Mouse (Mus musculus) brain, adult 10 weeks (tissue): ENCODE measurements around the gene P2rx2. TPM values are rescaled to one million over a fixed set of nuclear protein-coding genes. Genes with fewer than 3 reads are reported as not detected.

Experiments
- polyA plus RNA-seq: library from polyadenylated mRNA; stranded (reverse); fragments of 350-450 nt; fragmentation: Illumina TruSeq; extraction: RNeasy Lipid Tissue Mini Kit (QIAGEN cat#74804); gene quantifications from one replicate; pipeline ENCODE4 v1.2.3, GENCODE M21; 2015; ENCODE audit warnings: low read depth, low replicate concordance

Gene P2rx2
- 0.25 TPM for polyA plus RNA-seq

GRCm38 (mm10) chr5:110342648-110343284 lies at the start of gene P2rx2:
TSS of gene P2rx2 (minus strand) at chr5:110343212.

GRCm38 (mm10) chr5:110344524-110344923 lies 1.5 kb upstream of the P2rx2 start, which contains the start of gene Lrcol1:
TSS of gene Lrcol1 (plus strand) at chr5:110344730.

Other genes with a start within 250 kb of the P2rx2 start
- gene Gm35315, start 248.8 kb downstream of the P2rx2 start, polyA plus RNA-seq: 0.45 TPM
- gene Plcxd1, start 243.2 kb downstream of the P2rx2 start, polyA plus RNA-seq: 15.2 TPM
- 54.8 TPM for gene Gtpbp6, start 235.0 kb downstream of the P2rx2 start, polyA plus RNA-seq
- gene Zfp605, start 233.1 kb downstream of the P2rx2 start, polyA plus RNA-seq: 12.0 TPM
- gene Chfr, start 207.4 kb downstream of the P2rx2 start, polyA plus RNA-seq: 38.1 TPM
- 21.9 TPM for gene Golga3, start 166.5 kb downstream of the P2rx2 start, polyA plus RNA-seq
- gene Ankle2, start 112.2 kb downstream of the P2rx2 start, polyA plus RNA-seq: 21.4 TPM
- gene Pgam5, start 73.3 kb downstream of the P2rx2 start, polyA plus RNA-seq: 71.7 TPM
- 11.1 TPM for gene Pxmp2, start 57.0 kb downstream of the P2rx2 start, polyA plus RNA-seq
- 0.88 TPM for gene Pole, start 56.9 kb downstream of the P2rx2 start, polyA plus RNA-seq
- gene Lrcol1, start 1.5 kb upstream of the P2rx2 start, polyA plus RNA-seq: not detected
- 38.1 TPM for gene Fbrsl1, start 105.3 kb upstream of the P2rx2 start, polyA plus RNA-seq
- gene Galnt9, start 201.1 kb upstream of the P2rx2 start, polyA plus RNA-seq: 94.1 TPM